Mouse (Mus musculus) heart, embryonic 14.5 days (tissue): Measurements from ENCODE around the gene Stmn1. TPM values are rescaled to one million over a fixed set of nuclear protein-coding genes. Genes with fewer than 3 reads are reported as not detected.

Experiments
- ATAC-seq: fragments of 200-750 bp; cut with Nextera tagmentation; 2 replicates; pipeline ENCODE4 v1.8.0; 2017; ENCODE audit warnings: low read depth, moderate TSS enrichment; ENCODE audit not compliant: insufficient number of reproducible peaks, insufficient read depth, low FRiP score
- H3K27ac ChIP-seq, 2 experiments: fragments of 200-500 bp in 1 of 2; fragments of 300-500 bp in 1 of 2; sonication (generic) in 1 of 2; replicated peaks in 1 of 2; 2 replicates each; pipeline ENCODE4 v1.5.1; 2012 to 2014; ENCODE audit warnings: low read depth in 2 of 2, low read length in 2 of 2, control low read depth in 1 of 2, mild to moderate bottlenecking in 1 of 2, mixed read lengths in 1 of 2; ENCODE audit not compliant: control insufficient read depth in 1 of 2, insufficient read depth in 1 of 2
- H3K27me3 ChIP-seq: fragments of 300-500 bp; sonication (generic); 2 replicates; pipeline ENCODE4 v1.6.1; 2014; ENCODE audit warnings: mild to moderate bottlenecking, low read length, control low read depth; ENCODE audit not compliant: control insufficient read depth, insufficient read depth
- H3K36me3 ChIP-seq: fragments of 300-500 bp; sonication (generic); 2 replicates; pipeline ENCODE4 v1.6.1; 2014; ENCODE audit warnings: mild to moderate bottlenecking, control low read depth, low read length, mixed read lengths; ENCODE audit not compliant: control insufficient read depth, insufficient read depth
- H3K4me1 ChIP-seq, 2 experiments: fragments of 200-500 bp in 1 of 2; fragments of 300-500 bp in 1 of 2; sonication (generic) in 1 of 2; 2 replicates each; pipeline ENCODE4 v1.6.1; 2012 to 2014; ENCODE audit warnings: low read length in 2 of 2, control low read depth in 1 of 2, mixed read lengths in 1 of 2; ENCODE audit not compliant: control insufficient read depth in 2 of 2, insufficient read depth in 2 of 2
- H3K4me2 ChIP-seq: fragments of 300-500 bp; sonication (generic); 2 replicates; pipeline ENCODE4 v1.6.1; 2014; ENCODE audit warnings: mild to moderate bottlenecking, low read length
- H3K4me3 ChIP-seq, 2 experiments: fragments of 200-500 bp in 1 of 2; fragments of 300-500 bp in 1 of 2; sonication (generic) in 1 of 2; 2 replicates each; pipeline ENCODE4 v1.5.1; 2012 to 2014; ENCODE audit warnings: low read length in 2 of 2, mild to moderate bottlenecking in 2 of 2, control low read depth in 1 of 2, low read depth in 1 of 2, moderate library complexity in 1 of 2; ENCODE audit not compliant: control insufficient read depth in 1 of 2, insufficient read depth in 1 of 2
- H3K9ac ChIP-seq: fragments of 300-500 bp; sonication (generic); 2 replicates; pipeline ENCODE4 v1.6.1; 2014; ENCODE audit warnings: mild to moderate bottlenecking, low read length
- H3K9me3 ChIP-seq: fragments of 300-500 bp; sonication (generic); 2 replicates; pipeline ENCODE4 v1.6.1; 2016; ENCODE audit warnings: low read length, control low read depth; ENCODE audit not compliant: control insufficient read depth
- WGBS: fragments of 180-500 bp; shearing (Covaris S2); extraction: QIAGEN DNeasy Blood & Tissue Kit; methylation state at CpG from one replicate; pipeline ENCODE4 v1.1.7; 2014; 5-methylcytosine and 5-hydroxymethylcytosine counted together
- polyA plus RNA-seq: library from polyadenylated mRNA; unstranded; fragments of >200 nt; fragmentation: Nextera tagmentation; extraction: Ambion mirVana; gene quantifications from 2 replicates; pipeline ENCODE4 v1.2.1, GENCODE M21; 2014

Stmn1 gene
- 933 and 977 TPM in 2 replicates for polyA plus RNA-seq

- H3K9me3 ChIP-seq = peaks cover 4% of the 10 kb centered on the region; the same call in 1 of the 2 replicates
- peak; percentile 96 for ATAC-seq
- peaks cover 27% of the 10 kb centered on the region for H3K36me3 ChIP-seq
- peak within 1 kb of the TSS; percentile 99 for H3K4me2 ChIP-seq
- H3K4me3 ChIP-seq = peak within 1 kb of the TSS; percentile 91 to 98
- WGBS = 0% methylated on average over 31 of the region's 31 CpGs
- no peaks in the 10 kb centered on the region for H3K27me3 ChIP-seq
- H3K9ac ChIP-seq = peak within 1 kb of the TSS; percentile 82
- H3K27ac ChIP-seq = peak within 1 kb of the TSS; percentile 88 to 91
- H3K4me1 ChIP-seq = peaks cover 3 to 8% of the 10 kb centered on the region in 2 experiments; a peak in 3 of 4 replicates
Measured at GRCm38 (mm10) chr4:134468215-134468575, at the start of gene Stmn1. TSS of gene Stmn1 (plus strand) at chr4:134468320.

- Histone ChIP-seq H3K4me3 (no peak overlapping the region), H3K36me3 (peaks cover 59% of the 10 kb centered on the region), H3K9ac (no peak overlapping the region), H3K9me3 (no peaks in the 10 kb centered on the region), H3K4me2 (no peak overlapping the region), H3K27ac (no peak overlapping the region), H3K27me3 (no peaks in the 10 kb centered on the region), H3K4me1 (peaks cover 0 to 4% of the 10 kb centered on the region in 2 experiments; a peak in 2 of 4 replicates)
- 64% methylated on average over 11 of the region's 11 CpGs for WGBS
- no peak for ATAC-seq
Measured at GRCm38 (mm10) chr4:134421971-134422370, 46.1 kb upstream of the Stmn1 start.

- ATAC-seq = no peak
- H3K4me1 ChIP-seq = no peaks in the 10 kb centered on the region
- H3K36me3 ChIP-seq = peaks cover 51% of the 10 kb centered on the region
- no peak overlapping the region for H3K9ac ChIP-seq
- no peak overlapping the region for H3K4me2 ChIP-seq
- H3K4me3 ChIP-seq = no peak overlapping the region
- H3K27ac ChIP-seq = no peak overlapping the region
- 85% methylated on average over 7 of the region's 7 CpGs for WGBS
- H3K27me3 ChIP-seq = no peaks in the 10 kb centered on the region
- no peaks in the 10 kb centered on the region for H3K9me3 ChIP-seq
Measured at GRCm38 (mm10) chr4:134423949-134424348, 44.2 kb upstream of the Stmn1 start.

- H3K27me3 ChIP-seq = no peaks in the 10 kb centered on the region
- peaks cover 43% of the 10 kb centered on the region for H3K36me3 ChIP-seq
- H3K9me3 ChIP-seq = no peaks in the 10 kb centered on the region
- no peak overlapping the region for H3K9ac ChIP-seq
- WGBS = 66% methylated on average over 7 of the region's 7 CpGs
- H3K4me1 ChIP-seq = no peaks in the 10 kb centered on the region
- H3K4me3 ChIP-seq = no peak overlapping the region
- no peak overlapping the region for H3K4me2 ChIP-seq
- no peak overlapping the region for H3K27ac ChIP-seq
- ATAC-seq = no peak
Measured at GRCm38 (mm10) chr4:134425088-134425487, 43.0 kb upstream of the Stmn1 start.

- Histone ChIP-seq H3K4me2 (peak overlapping the region; percentile 26), H3K9me3 (no peaks in the 10 kb centered on the region), H3K36me3 (peaks cover 9% of the 10 kb centered on the region; the same call in 1 of the 2 replicates), H3K27me3 (no peaks in the 10 kb centered on the region), H3K27ac (no peak overlapping the region), H3K4me1 (peaks cover 4% of the 10 kb centered on the region in 2 experiments; a peak in 2 of 4 replicates), H3K4me3 (no peak overlapping the region), H3K9ac (peak overlapping the region; percentile 16; the same call in 1 of the 2 replicates)
- no peak for ATAC-seq
- WGBS = 39% methylated on average over 23 of the region's 23 CpGs
Measured at GRCm38 (mm10) chr4:134430381-134431004, 37.6 kb upstream of the Stmn1 start.

GRCm38 (mm10) chr4:134432686-134433360 lies 35.3 kb upstream of the Stmn1 start:
- H3K27me3 ChIP-seq = no peaks in the 10 kb centered on the region
- no peaks in the 10 kb centered on the region for H3K9me3 ChIP-seq
- H3K27ac ChIP-seq = no peak overlapping the region
- H3K4me2 ChIP-seq = no peak overlapping the region
- ATAC-seq = no peak
- H3K4me3 ChIP-seq = no peak overlapping the region
- H3K4me1 ChIP-seq = peaks cover 4% of the 10 kb centered on the region in 2 experiments; a peak in 2 of 4 replicates
- no peaks in the 10 kb centered on the region for H3K36me3 ChIP-seq
- 85% methylated on average over 15 of the region's 15 CpGs for WGBS
- no peak overlapping the region for H3K9ac ChIP-seq

GRCm38 (mm10) chr4:134436185-134436584 lies 31.9 kb upstream of the Stmn1 start:
- Histone ChIP-seq H3K9ac (no peak overlapping the region), H3K4me2 (no peak overlapping the region), H3K9me3 (no peaks in the 10 kb centered on the region), H3K27ac (no peak overlapping the region), H3K36me3 (no peaks in the 10 kb centered on the region), H3K27me3 (no peaks in the 10 kb centered on the region), H3K4me1 (no peaks in the 10 kb centered on the region), H3K4me3 (no peak overlapping the region)
- no peak for ATAC-seq
- WGBS = 51% methylated on average over 7 of the region's 7 CpGs
